Mouse (Mus musculus) ES-E14 (cell line): ENCODE measurements at regions not wholly inside any gene's neighbourhood (a gene's known extent, or its start where the extent isn't known, plus 50 kb on each side); places are given as distances from the start of the nearest gene placed in this dataset.

Experiments
- DNase-seq: peaks from one replicate; pipeline ENCODE4 v3.0.0-alpha.2; 2013; ENCODE audit warnings: low read depth, low spot score
- H3K27ac ChIP-seq: 2 replicates; pipeline ENCODE4 v1.5.1; 2012; ENCODE audit warnings: low read depth, mild to moderate bottlenecking, low read length, moderate library complexity, mixed read lengths; ENCODE audit not compliant: poor library complexity, insufficient read depth, severe bottlenecking
- H3K36me3 ChIP-seq: 2 replicates; pipeline ENCODE4 v1.6.1; 2012; ENCODE audit warnings: mild to moderate bottlenecking, low read length, moderate library complexity, mixed read lengths; ENCODE audit not compliant: control insufficient read depth, poor library complexity, insufficient read depth, severe bottlenecking
- H3K4me1 ChIP-seq, 2 experiments: fragments of 150-350 bp in 1 of 2; sonication (generic) in 1 of 2; 2 replicates each; pipeline ENCODE4 v1.6.1; 2012; ENCODE audit warnings: low read length in 2 of 2, mild to moderate bottlenecking in 1 of 2, mixed read lengths in 1 of 2; ENCODE audit not compliant: control insufficient read depth in 2 of 2, insufficient read depth in 2 of 2, poor library complexity in 1 of 2
- H3K4me3 ChIP-seq, 2 experiments: fragments of 150-350 bp in 1 of 2; sonication (generic) in 1 of 2; 2 replicates each; pipeline ENCODE4 v1.5.1; 2012; ENCODE audit warnings: low read length in 2 of 2, low read depth in 1 of 2, mild to moderate bottlenecking in 1 of 2, mixed read lengths in 1 of 2; ENCODE audit not compliant: insufficient read depth in 1 of 2, poor library complexity in 1 of 2, severe bottlenecking in 1 of 2
- H3K9ac ChIP-seq: 2 replicates; pipeline ENCODE4 v1.6.1; 2012; ENCODE audit warnings: low read depth, mild to moderate bottlenecking, low read length, mixed read lengths; ENCODE audit not compliant: poor library complexity, insufficient read depth, severe bottlenecking
- H3K9me3 ChIP-seq: fragments of 150-350 bp; sonication (generic); 2 replicates; pipeline ENCODE4 v1.6.1; 2012; ENCODE audit warnings: low read depth, mild to moderate bottlenecking, low read length; ENCODE audit not compliant: control insufficient read depth, insufficient read depth
- CHD2 ChIP-seq: IDR thresholded peaks from 2 replicates; pipeline ENCODE4 v1.6.1; 2014; ENCODE audit warnings: mild to moderate bottlenecking, low read depth, low read length, inconsistent platforms
- HCFC1 ChIP-seq: IDR thresholded peaks from 2 replicates; pipeline ENCODE4 v1.6.1; 2012; ENCODE audit warnings: low read length, inconsistent platforms, borderline replicate concordance; ENCODE audit not compliant: insufficient read depth
- MAFK ChIP-seq: IDR thresholded peaks from 2 replicates; pipeline ENCODE4 v1.6.1; 2014; ENCODE audit warnings: mild to moderate bottlenecking, low read depth, low read length, inconsistent platforms; ENCODE audit not compliant: insufficient read depth
- ZC3H11A ChIP-seq: IDR thresholded peaks from 2 replicates; pipeline ENCODE4 v1.6.1; 2012; ENCODE audit warnings: low read depth, mild to moderate bottlenecking, inconsistent platforms, low read length, borderline replicate concordance
- ZNF384 ChIP-seq: IDR thresholded peaks from 2 replicates; pipeline ENCODE4 v1.6.1; 2012; ENCODE audit warnings: low read depth, low read length, inconsistent platforms
- in situ Hi-C, 2 experiments: fragments of 600-800 bp; cut with MboI; formaldehyde crosslinking; loops; one replicate each; pipeline ENCODE4 v1.15.1; 2025; ENCODE audit warnings: low sequenced_read_pairs in 2 of 2, inconsistent platforms in 1 of 2; ENCODE audit not compliant: unreplicated experiment in 2 of 2

GRCm38 (mm10) chr2:138937165-138937564 is 556.5 kb upstream of the Sptlc3 start:
- in situ Hi-C loops: no loop called here
- no peak for DNase-seq
- TF ChIP-seq ZNF384: no peak

GRCm38 (mm10) chr2:138939367-138939766 is 554.3 kb upstream of the Sptlc3 start:
- in situ Hi-C loops: no loop called here
- H3K4me1 ChIP-seq: no peaks in the 10 kb centered on the region
- no peak overlapping the region for H3K4me3 ChIP-seq
- no peak overlapping the region for H3K27ac ChIP-seq
- TF ChIP-seq HCFC1: no peak
- no peak for TF ChIP-seq ZNF384
- no peak for TF ChIP-seq ZC3H11A
- TF ChIP-seq MAFK: no peak
- TF ChIP-seq CHD2: no peak
- no peaks in the 10 kb centered on the region for H3K36me3 ChIP-seq
- H3K9me3 ChIP-seq: no peaks in the 10 kb centered on the region; the same call in 1 of the 2 replicates
- no peak overlapping the region for H3K9ac ChIP-seq
- DNase-seq: no peak

More at GRCm38 (mm10) chr2:138937165-138937564, 556.5 kb upstream of the Sptlc3 start:
- H3K4me3 ChIP-seq: no peak overlapping the region
- H3K9me3 ChIP-seq: no peaks in the 10 kb centered on the region; the same call in 1 of the 2 replicates
- no peak overlapping the region for H3K27ac ChIP-seq
- no peaks in the 10 kb centered on the region for H3K36me3 ChIP-seq
- no peaks in the 10 kb centered on the region for H3K4me1 ChIP-seq
- no peak overlapping the region for H3K9ac ChIP-seq

- Histone ChIP-seq H3K9ac (no peak overlapping the region), H3K4me1 (no peaks in the 10 kb centered on the region), H3K27ac (no peak overlapping the region), H3K9me3 (no peaks in the 10 kb centered on the region), H3K4me3 (no peak overlapping the region), H3K36me3 (no peaks in the 10 kb centered on the region)
- DNase-seq: no peak
- in situ Hi-C loops: no loop called here
- TF ChIP-seq CHD2: no peak
- TF ChIP-seq MAFK: no peak
- TF ChIP-seq ZNF384: no peak
These were observed 527.5 kb upstream of the Sptlc3 start for GRCm38 (mm10) chr2:138966110-138966790.

- no peaks in the 10 kb centered on the region for H3K9me3 ChIP-seq
- no peak overlapping the region for H3K9ac ChIP-seq
- no peak for DNase-seq
- no peak for TF ChIP-seq CHD2
- no peak for TF ChIP-seq MAFK
- no peak for TF ChIP-seq HCFC1
- no peak for TF ChIP-seq ZNF384
- no peak for TF ChIP-seq ZC3H11A
- H3K4me1 ChIP-seq: no peaks in the 10 kb centered on the region
- H3K36me3 ChIP-seq: no peaks in the 10 kb centered on the region
- H3K4me3 ChIP-seq: no peak overlapping the region
- in situ Hi-C loops: no loop called here
- H3K27ac ChIP-seq: no peak overlapping the region
These were observed 519.2 kb upstream of the Sptlc3 start for GRCm38 (mm10) chr2:138974548-138974947.

- Histone ChIP-seq H3K27ac (no peak overlapping the region), H3K9ac (no peak overlapping the region), H3K36me3 (no peaks in the 10 kb centered on the region), H3K9me3 (no peaks in the 10 kb centered on the region), H3K4me1 (no peaks in the 10 kb centered on the region), H3K4me3 (no peak overlapping the region)
- TF ChIP-seq ZC3H11A: no peak
- no peak for TF ChIP-seq CHD2
- TF ChIP-seq MAFK: no peak
- TF ChIP-seq HCFC1: no peak
- no peak for TF ChIP-seq ZNF384
- in situ Hi-C loops: no loop called here
- DNase-seq: no peak
These were observed 503.7 kb upstream of the Sptlc3 start for GRCm38 (mm10) chr2:138990031-138990430.
